Mouse (Mus musculus): ENCODE results near the gene Sdf2.
"Not testable (repeated sequence)": the region's sequence is repeated elsewhere in the genome, so short reads cannot be mapped to it uniquely, and the experiment has no call there.

The Sdf2 gene

DNA sequence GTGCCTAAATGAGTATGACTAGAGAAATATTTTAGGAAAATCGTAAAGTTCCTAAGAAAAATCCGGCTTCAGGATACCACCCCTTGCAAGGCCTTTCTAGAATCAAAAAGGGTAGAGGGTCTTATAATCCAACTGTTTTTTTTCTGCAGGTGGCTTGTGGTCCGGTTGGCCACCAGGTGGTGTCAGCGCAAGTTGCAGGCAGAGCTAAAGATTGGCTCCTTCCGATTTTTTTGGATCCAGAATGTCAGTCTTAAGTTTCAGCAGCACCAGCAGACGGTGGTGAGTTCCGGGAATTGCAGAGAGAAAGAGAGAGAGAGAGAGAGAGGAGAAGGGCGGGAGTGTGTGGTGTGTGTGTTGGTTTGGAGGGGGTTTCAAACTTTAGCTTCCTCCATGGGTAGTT lies 17.0 kb downstream of the Sdf2 start:
- DNase-seq, result peak; percentile 48 to 50

DNA sequence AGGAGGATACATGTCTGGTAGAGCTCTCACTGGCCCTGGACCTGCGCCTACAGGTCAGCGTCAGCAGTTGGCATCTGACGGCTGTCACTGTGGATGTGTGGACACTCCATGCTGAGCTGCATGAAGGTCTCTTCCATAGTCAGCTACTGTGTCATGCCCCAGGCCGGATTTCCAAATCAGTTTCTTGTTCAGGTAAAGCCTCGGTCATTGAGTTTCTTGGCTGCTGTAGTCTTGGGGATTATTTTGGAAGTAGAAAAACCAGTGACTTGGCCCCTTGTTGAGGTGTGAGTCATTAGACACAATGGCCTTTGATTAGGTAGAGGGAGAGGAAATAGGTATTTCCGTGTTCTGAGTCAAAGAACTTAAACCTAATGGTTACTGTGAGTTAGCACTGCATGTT lies 20.0 kb downstream of the Sdf2 start:
- no peak for DNase-seq

DNA sequence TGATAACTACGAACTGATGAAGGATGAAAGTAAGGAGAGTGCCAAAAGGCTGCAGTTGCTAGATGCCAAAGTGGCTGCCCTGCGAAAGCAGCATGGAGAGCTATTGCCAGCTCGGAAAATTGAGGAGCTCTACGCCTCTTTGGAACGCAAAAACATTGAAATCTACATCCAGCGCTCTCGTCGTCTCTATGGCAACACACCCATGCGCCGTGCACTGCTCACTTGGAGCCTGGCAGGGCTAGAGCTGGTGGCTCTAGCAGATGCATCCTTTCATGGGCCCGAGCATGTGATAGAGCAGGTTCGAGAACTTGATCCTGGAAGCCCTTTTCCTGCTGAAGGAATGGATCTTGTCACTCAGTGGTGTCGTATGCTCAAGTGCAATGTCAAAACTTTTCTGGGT lies 26.4 kb downstream of the Sdf2 start:
- no peak for DNase-seq

DNA sequence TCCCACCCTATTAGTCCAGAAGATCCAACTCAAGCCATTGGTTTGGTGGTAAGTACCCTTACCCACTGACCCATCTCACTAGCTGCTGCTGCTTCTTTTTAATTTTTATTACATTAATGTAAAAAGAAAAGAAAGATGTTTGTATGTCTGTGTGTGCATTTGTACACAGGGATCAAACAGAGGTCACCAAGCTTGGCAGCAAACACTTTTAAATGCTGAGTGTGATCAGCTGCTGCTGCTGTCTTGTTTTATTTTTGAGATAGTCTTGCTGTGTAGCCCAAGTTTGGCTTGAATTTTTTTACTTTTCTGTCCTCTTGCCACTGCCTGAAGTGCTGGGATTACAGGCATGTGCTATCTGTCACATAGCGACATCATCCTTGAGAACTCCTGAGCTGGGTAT lies 30.1 kb downstream of the Sdf2 start:
- no peak for DNase-seq

DNA sequence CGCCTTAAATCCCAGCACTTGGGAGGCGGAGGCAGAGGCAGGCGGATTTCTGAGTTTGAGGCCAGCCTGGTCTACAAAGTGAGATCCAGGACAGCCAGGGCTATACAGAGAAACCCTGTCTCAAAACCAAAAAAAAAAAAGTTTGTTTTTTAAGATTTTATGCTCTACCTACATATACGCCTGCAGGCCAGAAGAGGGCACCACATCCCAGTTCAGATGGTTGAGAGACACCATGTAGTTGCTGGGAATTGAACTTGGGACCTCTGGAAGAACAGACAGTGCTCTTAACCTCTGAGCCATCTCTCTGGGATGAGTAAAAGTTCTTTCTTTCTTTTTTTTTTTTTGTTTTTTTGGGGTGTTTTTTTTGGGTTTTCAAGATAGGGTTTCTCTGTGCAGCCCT lies 30.6 kb downstream of the Sdf2 start:
- DNase-seq, result not testable (repeated sequence)

DNA sequence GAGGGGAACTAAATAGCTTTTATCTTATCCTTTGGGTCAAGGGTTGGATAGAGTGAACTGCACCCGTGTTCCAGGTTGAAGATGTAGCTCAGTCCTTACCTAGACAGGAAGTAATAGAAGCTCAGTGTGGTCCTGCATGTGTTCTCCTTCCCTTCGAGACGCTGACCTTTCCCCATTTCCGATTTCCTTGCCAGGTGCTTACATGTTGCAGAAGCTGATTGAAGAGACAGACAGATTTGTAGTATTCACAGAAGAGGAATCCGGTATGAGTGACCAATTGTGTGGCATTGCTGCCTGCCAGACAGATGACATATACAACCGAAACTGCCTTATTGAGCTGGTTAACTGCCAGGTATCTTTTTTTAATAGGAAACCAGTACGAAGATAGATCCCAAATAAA lies 33.3 kb downstream of the Sdf2 start:
- no peak for DNase-seq

DNA sequence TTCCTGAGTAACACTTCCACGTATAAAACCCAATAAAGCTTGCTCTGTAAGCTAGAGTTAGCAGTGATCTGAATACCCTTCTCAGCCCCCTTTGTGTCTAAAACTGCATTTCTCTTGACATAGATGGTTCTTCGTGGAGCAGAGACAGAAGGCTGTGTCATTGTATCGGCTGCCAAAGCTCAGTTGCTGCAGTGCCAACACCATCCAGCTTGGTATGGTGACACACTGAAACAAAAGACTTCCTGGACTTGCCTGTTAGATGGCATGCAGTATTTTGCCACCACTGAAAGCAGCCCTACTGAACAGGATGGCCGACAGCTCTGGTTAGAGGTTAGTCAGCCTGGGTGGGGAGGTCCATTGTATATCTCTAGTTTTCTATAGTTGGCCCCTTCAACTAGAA lies 34.0 kb downstream of the Sdf2 start:
- no peak for DNase-seq

DNA sequence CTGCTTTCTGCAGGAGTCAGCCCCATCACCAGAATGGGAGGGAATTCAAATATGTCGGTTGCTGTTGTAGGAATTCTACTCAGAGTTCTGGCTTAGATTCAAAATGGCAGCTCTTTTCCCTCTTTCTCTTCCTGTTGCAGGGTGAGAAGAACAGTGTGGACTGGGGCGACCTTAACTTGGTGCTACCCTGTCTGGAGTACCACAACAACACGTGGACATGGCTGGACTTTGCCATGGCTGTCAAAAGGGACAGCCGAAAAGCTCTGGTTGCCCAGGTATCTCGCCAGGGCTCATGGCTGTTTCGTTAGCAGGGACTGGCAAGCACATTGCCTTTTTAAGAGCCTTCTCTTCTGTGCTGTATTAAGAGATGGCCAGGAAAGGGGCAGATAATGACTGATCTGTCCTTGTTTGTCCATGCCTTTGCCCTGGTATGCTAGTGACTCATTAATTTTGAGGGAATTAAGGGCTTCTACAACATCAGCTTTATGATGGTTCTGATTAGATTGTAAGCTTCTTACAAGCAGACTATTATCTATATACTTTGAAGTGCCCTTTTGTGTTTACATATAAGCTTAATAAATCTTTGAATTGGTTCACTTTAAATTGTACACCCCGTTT lies 43.7 kb downstream of the Sdf2 start:
- DNase-seq, result no peak

DNA sequence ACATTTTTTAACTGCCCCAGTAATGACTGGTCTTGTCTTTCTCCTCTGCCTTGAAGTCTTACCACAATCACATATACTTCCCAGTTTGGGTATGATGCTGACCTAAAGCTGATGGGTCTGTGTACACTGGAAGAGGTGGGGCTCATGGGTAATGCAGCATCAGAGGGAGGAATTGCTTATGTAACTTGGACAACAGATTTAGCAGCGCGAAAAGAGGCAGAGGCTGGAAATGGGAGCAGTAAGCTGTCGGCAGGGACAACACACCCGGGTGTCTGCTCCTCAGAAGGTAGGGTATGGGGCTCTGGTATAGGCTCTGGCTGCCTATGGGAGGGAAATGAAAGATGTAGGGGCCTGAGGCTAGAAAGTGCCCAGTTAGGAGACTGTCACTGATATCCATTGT lies 45.1 kb downstream of the Sdf2 start, which contains the start of gene BC030499:
Gene BC030499 (plus strand): TSS at position 188 of the 400 bp plus-strand sequence.
- no peak for DNase-seq

DNA sequence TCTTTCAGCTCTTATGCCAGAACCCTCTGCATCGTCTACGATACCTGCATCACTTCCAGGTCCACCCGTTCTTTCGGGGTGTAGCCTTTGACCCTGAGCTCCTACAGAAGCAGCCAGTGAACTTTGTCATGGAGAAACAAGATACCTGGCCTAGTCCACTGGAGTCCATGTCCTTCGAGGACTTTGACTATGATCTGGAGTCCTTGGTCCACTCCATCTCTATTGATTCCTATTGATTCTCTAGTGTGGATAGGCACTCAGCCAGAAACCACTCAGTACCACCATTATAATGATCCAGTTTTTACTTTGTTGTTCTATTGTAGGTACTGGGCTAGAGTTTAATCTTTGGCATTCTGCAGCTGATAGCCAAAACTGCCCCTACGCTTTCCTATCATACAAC lies 49.0 kb downstream of the Sdf2 start:
- no peak for DNase-seq

DNA sequence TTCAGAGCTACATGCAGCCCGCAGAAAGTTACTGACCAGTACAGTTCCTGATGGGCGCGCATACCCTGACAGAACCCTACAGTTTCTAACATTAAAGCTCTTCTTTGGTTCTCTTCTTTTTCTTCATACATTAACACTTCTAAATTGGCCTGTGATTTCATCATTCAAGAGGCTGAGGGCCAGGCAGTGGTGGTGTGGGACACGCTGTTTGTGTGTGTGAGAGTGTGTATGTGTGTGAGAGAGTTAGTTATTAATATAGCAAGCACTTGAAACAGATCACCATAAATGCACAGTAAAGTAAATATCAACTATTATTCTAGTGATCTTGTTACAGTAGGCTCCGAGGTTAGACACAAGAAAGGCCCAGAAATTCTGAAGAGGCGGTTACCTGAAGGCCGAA lies 55.4 kb downstream of the Sdf2 start:
- no peak for DNase-seq

DNA sequence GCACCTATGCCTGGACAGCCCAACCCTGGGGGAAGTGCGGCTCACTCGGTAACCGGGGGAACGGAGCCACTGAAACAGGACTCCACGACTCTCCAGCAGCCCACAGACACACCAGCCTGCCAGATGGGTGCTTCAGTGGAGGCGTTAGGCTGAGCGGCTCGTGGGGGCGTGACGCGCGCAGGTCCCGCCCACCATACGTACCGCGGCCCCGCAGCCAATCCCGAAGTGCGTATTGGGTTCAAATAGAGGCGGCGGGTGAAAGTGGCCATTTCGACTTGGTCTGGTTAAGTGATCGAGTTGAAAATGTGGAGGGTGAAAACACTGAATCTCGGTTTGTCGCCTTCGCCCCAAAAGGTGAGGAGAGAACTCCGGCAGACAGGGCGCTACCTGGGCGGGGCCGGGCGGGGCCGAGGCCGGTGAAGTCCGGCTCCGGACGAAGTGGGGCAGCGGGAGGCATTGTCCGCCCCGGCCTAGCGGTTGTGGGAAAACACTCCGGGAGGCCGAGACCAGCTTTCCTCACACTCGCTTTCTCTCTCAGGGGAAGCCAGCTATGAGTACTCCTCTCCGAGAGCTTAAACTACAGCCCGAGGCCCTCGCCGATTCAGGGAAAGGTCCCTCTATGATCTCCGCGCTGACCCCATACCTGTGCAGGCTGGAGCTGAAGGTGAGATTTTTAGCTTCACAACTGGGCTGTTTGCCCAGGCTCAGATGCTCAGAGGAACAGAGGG lies 56.0 kb downstream of the Sdf2 start, which contains the start of gene Spag5:
Gene Spag5 (plus strand): TSS at position 173 of the 728 bp plus-strand sequence.
- peak; percentile 84 to 92 for DNase-seq

Measured in kidney, adult 8-10 months (tissue).